ENCODE assay signal across 13 mouse cellular contexts in genomic region chr13:77957611-77958010, GRCm38 (mm10).
"Had no signal": no experiment of that assay in that cellular context is flagged by ENCODE, and none has a peak within 500 bp of the region (broad histone marks: within the 10 kb centered on the region; RNA-seq: fewer than 3 reads in every experiment).

No protein-coding gene starts in this region.

- DNase-seq: kidney, adult 18-20 months; kidney, postnatal 14 days; lung, embryonic 14.5 days; lung, postnatal 14 days; retina, postnatal 1 day; right cerebral cortex, postnatal 4 days; spleen, adult 18-20 months; thymus, adult 2 months; thymus, postnatal 25 days had no signal

- H3K9me3 ChIP-seq: limb, embryonic 15.5 days; liver, embryonic 12.5 days; stomach, embryonic 15.5 days had no signal

- H3K4me2 ChIP-seq: limb, embryonic 15.5 days; liver, embryonic 12.5 days; lung, embryonic 14.5 days; stomach, embryonic 15.5 days had no signal

- H3K4me3 ChIP-seq: limb, embryonic 15.5 days; liver, embryonic 12.5 days; stomach, embryonic 15.5 days had no signal

- H3K27me3 ChIP-seq: limb, embryonic 15.5 days; liver, embryonic 12.5 days; stomach, embryonic 15.5 days had no signal

- H3K4me1 ChIP-seq: limb, embryonic 15.5 days; liver, embryonic 12.5 days; stomach, embryonic 15.5 days had no signal

- ATAC-seq: liver, embryonic 12.5 days had no signal

- H3K9ac ChIP-seq: limb, embryonic 15.5 days; liver, embryonic 12.5 days; lung, embryonic 14.5 days; stomach, embryonic 15.5 days had no signal

- H3K27ac ChIP-seq: limb, embryonic 15.5 days; liver, embryonic 12.5 days; macrophage; stomach, embryonic 15.5 days had no signal

- H3K36me3 ChIP-seq: limb, embryonic 15.5 days; liver, embryonic 12.5 days; stomach, embryonic 15.5 days had no signal
